Mouse (Mus musculus) heart, postnatal 0 days (tissue): ENCODE measurements around the gene Anpep.

ENCODE experiments used
- CTCF ChIP-seq: IDR thresholded peaks from 2 replicates; pipeline ENCODE4 v1.5.1; 2016; ENCODE audit warnings: antibody characterized with exemption, control low read depth, low read depth
- EP300 ChIP-seq: IDR thresholded peaks from 2 replicates; pipeline ENCODE4 v1.6.1; 2016; ENCODE audit warnings: antibody characterized with exemption, low read depth

DNA sequence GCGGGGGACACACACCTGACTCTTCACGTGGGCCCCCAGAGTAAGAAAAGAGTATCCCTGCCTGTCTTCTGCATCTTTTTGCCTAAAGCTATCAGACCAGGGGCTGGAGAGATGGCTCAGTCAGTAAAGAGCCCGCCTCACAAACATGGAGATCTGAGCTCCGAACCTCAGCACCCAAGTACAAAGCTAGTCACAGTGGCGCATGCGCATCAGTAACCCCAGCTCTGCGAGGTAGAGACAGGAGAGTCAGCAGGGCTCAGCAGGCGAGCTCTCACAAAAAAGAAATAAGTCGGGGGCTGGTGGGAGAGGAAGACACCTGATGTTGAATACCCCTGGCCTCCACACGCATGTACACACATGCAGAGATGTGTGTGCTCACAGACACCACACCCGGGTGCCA lies 40.9 kb downstream of the Anpep start:
- TF ChIP-seq CTCF (no peak), EP300 (no peak)
